Mouse (Mus musculus) MEL (cell line): ENCODE data around the gene Sag. TPM values are rescaled to one million over a fixed set of nuclear protein-coding genes. Genes with fewer than 3 reads are reported as not detected.

Source experiments
- DNase-seq: peaks from one replicate; pipeline ENCODE4 v3.0.0; 2011; ENCODE audit warnings: low read depth, low spot score
- H3K27ac ChIP-seq: 2 replicates; pipeline ENCODE4 v1.5.1; 2012; ENCODE audit warnings: low read depth, mild to moderate bottlenecking, control low read depth, low read length, moderate library complexity; ENCODE audit not compliant: control insufficient read depth
- H3K27me3 ChIP-seq, 2 experiments: fragments of 150-350 bp in 1 of 2; sonication (generic) in 1 of 2; 2 replicates each; pipeline ENCODE4 v1.6.1; 2012; ENCODE audit warnings: low read length in 2 of 2, mild to moderate bottlenecking in 2 of 2, improper control_type of control experiment in 1 of 2, moderate library complexity in 1 of 2; ENCODE audit not compliant: insufficient read depth in 2 of 2, control insufficient read depth in 1 of 2
- H3K36me3 ChIP-seq, 2 experiments: 2 replicates each; pipeline ENCODE4 v1.6.1; 2012 to 2014; ENCODE audit warnings: low read length in 2 of 2, improper control_type of control experiment in 1 of 2, inconsistent platforms in 1 of 2, mild to moderate bottlenecking in 1 of 2; ENCODE audit not compliant: insufficient read depth in 2 of 2, control insufficient read depth in 1 of 2
- H3K4me1 ChIP-seq, 2 experiments: fragments of 150-350 bp in 1 of 2; sonication (generic) in 1 of 2; 2 replicates each; pipeline ENCODE4 v1.6.1; 2012; ENCODE audit warnings: low read length in 2 of 2, improper control_type of control experiment in 1 of 2, mild to moderate bottlenecking in 1 of 2; ENCODE audit not compliant: insufficient read depth in 2 of 2, control insufficient read depth in 1 of 2
- H3K4me3 ChIP-seq, 2 experiments: fragments of 150-350 bp in 1 of 2; sonication (generic) in 1 of 2; 2 replicates each; pipeline ENCODE4 v1.5.1; 2012; ENCODE audit warnings: low read depth in 2 of 2, low read length in 2 of 2, mild to moderate bottlenecking in 2 of 2, moderate library complexity in 2 of 2, control low read depth in 1 of 2, improper control_type of control experiment in 1 of 2; ENCODE audit not compliant: control insufficient read depth in 1 of 2, insufficient read depth in 1 of 2
- H3K79me2 ChIP-seq: 2 replicates; pipeline ENCODE4 v1.6.1; 2012; ENCODE audit warnings: mild to moderate bottlenecking, low read length, moderate library complexity; ENCODE audit not compliant: control insufficient read depth, poor library complexity, insufficient read depth
- H3K9ac ChIP-seq: 2 replicates; pipeline ENCODE4 v1.6.1; 2012; ENCODE audit warnings: low read depth, mild to moderate bottlenecking, control low read depth, low read length, moderate library complexity; ENCODE audit not compliant: control insufficient read depth, poor library complexity, severe bottlenecking
- H3K9me3 ChIP-seq: fragments of 150-350 bp; sonication (generic); replicated peaks from 2 replicates; pipeline ENCODE4 v1.6.1; 2012; ENCODE audit warnings: mild to moderate bottlenecking, low read length, improper control_type of control experiment, moderate library complexity; ENCODE audit not compliant: insufficient read depth
- CHD1 ChIP-seq: IDR thresholded peaks from 2 replicates; pipeline ENCODE4 v1.6.1; 2012; ENCODE audit warnings: low read depth, mild to moderate bottlenecking, inconsistent platforms, low read length, improper control_type of control experiment
- ETS1 ChIP-seq: IDR thresholded peaks from 2 replicates; pipeline ENCODE4 v1.6.1; 2012; ENCODE audit warnings: low read depth, mild to moderate bottlenecking, inconsistent platforms, low read length, improper control_type of control experiment, moderate library complexity
- GABPA ChIP-seq: IDR thresholded peaks from 2 replicates; pipeline ENCODE4 v1.6.1; 2012; ENCODE audit warnings: low read depth, mild to moderate bottlenecking, inconsistent platforms, low read length, improper control_type of control experiment, moderate library complexity
- HCFC1 ChIP-seq: IDR thresholded peaks from 2 replicates; pipeline ENCODE4 v1.6.1; 2012; ENCODE audit warnings: low read depth, mild to moderate bottlenecking, inconsistent platforms, low read length, improper control_type of control experiment, moderate library complexity
- JUND ChIP-seq: IDR thresholded peaks from 2 replicates; pipeline ENCODE4 v1.6.1; 2011; ENCODE audit warnings: low read depth, mild to moderate bottlenecking, improper control_type of control experiment, low read length
- MAFK ChIP-seq: IDR thresholded peaks from 2 replicates; pipeline ENCODE4 v1.6.1; 2011; ENCODE audit warnings: low read depth, mild to moderate bottlenecking, low read length, improper control_type of control experiment, borderline replicate concordance
- MAX ChIP-seq: IDR thresholded peaks from 2 replicates; pipeline ENCODE4 v1.6.1; 2011; ENCODE audit warnings: low read length, improper control_type of control experiment
- MAZ ChIP-seq: IDR thresholded peaks from 2 replicates; pipeline ENCODE4 v1.6.1; 2012; ENCODE audit warnings: low read depth, mild to moderate bottlenecking, inconsistent platforms, low read length, improper control_type of control experiment
- MXI1 ChIP-seq: IDR thresholded peaks from 2 replicates; pipeline ENCODE4 v1.6.1; 2011; ENCODE audit warnings: mild to moderate bottlenecking, low read depth, low read length, improper control_type of control experiment
- MYB ChIP-seq: IDR thresholded peaks from 2 replicates; pipeline ENCODE4 v1.6.1; 2011; ENCODE audit warnings: mild to moderate bottlenecking, low read depth, low read length, improper control_type of control experiment
- NRF1 ChIP-seq: IDR thresholded peaks from 2 replicates; pipeline ENCODE4 v1.6.1; 2014; ENCODE audit warnings: low read depth, mild to moderate bottlenecking, inconsistent platforms, low read length, improper control_type of control experiment, moderate library complexity; ENCODE audit not compliant: poor library complexity, insufficient read depth, severe bottlenecking
- POLR2AphosphoS2 ChIP-seq: IDR thresholded peaks from 2 replicates; pipeline ENCODE4 v1.6.1; 2011; ENCODE audit warnings: low read length, improper control_type of control experiment
- RCOR1 ChIP-seq: IDR thresholded peaks from 2 replicates; pipeline ENCODE4 v1.6.1; 2012; ENCODE audit warnings: low read depth, mild to moderate bottlenecking, inconsistent platforms, low read length, improper control_type of control experiment
- SIN3A ChIP-seq: IDR thresholded peaks from 2 replicates; pipeline ENCODE4 v1.6.1; 2012; ENCODE audit warnings: low read length, improper control_type of control experiment, inconsistent platforms
- TCF12 ChIP-seq: IDR thresholded peaks from 2 replicates; pipeline ENCODE4 v1.6.1; 2014; ENCODE audit warnings: low read depth, mild to moderate bottlenecking, inconsistent platforms, low read length, improper control_type of control experiment, moderate library complexity
- UBTF ChIP-seq: IDR thresholded peaks from 2 replicates; pipeline ENCODE4 v1.6.1; 2012; ENCODE audit warnings: low read depth, mild to moderate bottlenecking, inconsistent platforms, low read length, improper control_type of control experiment, moderate library complexity, borderline replicate concordance; ENCODE audit not compliant: insufficient read depth
- ZMIZ1 ChIP-seq: IDR thresholded peaks from 2 replicates; pipeline ENCODE4 v1.6.1; 2012; ENCODE audit warnings: low read depth, mild to moderate bottlenecking, inconsistent platforms, low read length, improper control_type of control experiment, moderate library complexity
- polyA plus RNA-seq, 2 experiments: library from polyadenylated mRNA; stranded (reverse) in 1 of 2; unstranded in 1 of 2; fragments of >175 nt in 1 of 2; fragments of >200 nt in 1 of 2; gene quantifications; 2 replicates each; pipeline versions ENCODE4 v1.2.1 to v1.2.4; 2012; ENCODE audit warnings: low replicate concordance in 2 of 2, low read depth in 1 of 2; ENCODE audit not compliant: insufficient read length in 2 of 2, insufficient read depth in 1 of 2, missing spikeins in 1 of 2
- total RNA-seq: library from RNA; depleted of rRNA; stranded (reverse); fragments of 300-350 nt; gene quantifications from 2 replicates; pipeline ENCODE4 v1.2.3, GENCODE M21; 2012

The Sag gene
- total and polyA plus RNA-seq, 3 experiments: 2.5 to 4.1 TPM; not detected in 1

GRCm38 (mm10) chr1:87785703-87786102 lies 17.8 kb upstream of the Sag start:
- Histone ChIP-seq H3K9ac (no peak overlapping the region), H3K36me3 (peaks cover 0 to 30% of the 10 kb centered on the region in 2 experiments; a peak in 2 of 4 replicates), H3K4me3 (no peak overlapping the region), H3K27ac (no peak overlapping the region), H3K9me3 (no peaks in the 10 kb centered on the region), H3K79me2 (no peaks in the 10 kb centered on the region), H3K27me3 (no peaks in the 10 kb centered on the region), H3K4me1 (no peaks in the 10 kb centered on the region)
- no peak for DNase-seq
- TF ChIP-seq MXI1: no peak
- no peak for TF ChIP-seq MAFK
- no peak for TF ChIP-seq MAX
- no peak for TF ChIP-seq GABPA
- no peak for TF ChIP-seq ETS1
- TF ChIP-seq MYB: no peak
- TF ChIP-seq MAZ: no peak
- no peak for TF ChIP-seq JUND

GRCm38 (mm10) chr1:87786251-87786650 lies 17.2 kb upstream of the Sag start:
- no peaks in the 10 kb centered on the region for H3K9me3 ChIP-seq
- H3K4me3 ChIP-seq: no peak overlapping the region
- H3K36me3 ChIP-seq: peaks cover 0 to 26% of the 10 kb centered on the region in 2 experiments; a peak in 2 of 4 replicates
- H3K9ac ChIP-seq: no peak overlapping the region
- no peak overlapping the region for H3K27ac ChIP-seq
- no peaks in the 10 kb centered on the region for H3K79me2 ChIP-seq
- no peak for TF ChIP-seq SIN3A
- no peak for TF ChIP-seq MAZ
- TF ChIP-seq UBTF: no peak
- TF ChIP-seq MAFK: no peak
- no peak for TF ChIP-seq TCF12
- TF ChIP-seq CHD1: no peak
- no peak for TF ChIP-seq MXI1
- no peak for TF ChIP-seq POLR2AphosphoS2
- no peak for TF ChIP-seq RCOR1
- no peak for TF ChIP-seq HCFC1
- no peak for TF ChIP-seq NRF1
- TF ChIP-seq ETS1: no peak
- no peak for TF ChIP-seq ZMIZ1
- no peak for DNase-seq
- no peaks in the 10 kb centered on the region for H3K27me3 ChIP-seq
- no peaks in the 10 kb centered on the region for H3K4me1 ChIP-seq
